ENCODE assay signal across 9 mouse cellular contexts in genomic region chr2:59772261-59772683, GRCm38 (mm10).
DNase-seq lines count a peak whose midpoint lies in the region; ATAC-seq lines count a peak whose summit lies in the region.
"Had no signal": no experiment of that assay in that cellular context is flagged by ENCODE, and none has a peak within 500 bp of the region (broad histone marks: within the 10 kb centered on the region; RNA-seq: fewer than 3 reads in every experiment).

No protein-coding gene starts in this region.

- H3K9ac ChIP-seq in intestine, embryonic 16.5 days (ENCODE audit: low read depth, low read length), result no peak overlapping the region
- no peak overlapping the region for H3K9ac ChIP-seq in intestine, embryonic 15.5 days
- H3K9ac ChIP-seq in embryonic facial prominence, embryonic 11.5 days (replicated peaks; ENCODE audit: low read length), result no peak overlapping the region
- H3K9ac ChIP-seq in neural tube, embryonic 11.5 days (ENCODE audit: low read length), result no peak overlapping the region

- no peak overlapping the region for H3K4me2 ChIP-seq in intestine, embryonic 16.5 days (ENCODE audit: low read depth, low read length)
- no peak overlapping the region for H3K4me2 ChIP-seq in intestine, embryonic 15.5 days (replicated peaks)
- H3K4me2 ChIP-seq in embryonic facial prominence, embryonic 11.5 days (ENCODE audit: low read depth, low read length), result no peak overlapping the region
- H3K4me2 ChIP-seq in neural tube, embryonic 11.5 days (ENCODE audit: low read depth), result no peak overlapping the region

- H3K9me3 ChIP-seq in intestine, embryonic 16.5 days (ENCODE audit: control insufficient read depth, low read length), result no peaks in the 10 kb centered on the region
- no peaks in the 10 kb centered on the region for H3K9me3 ChIP-seq in intestine, embryonic 15.5 days
- no peaks in the 10 kb centered on the region for H3K9me3 ChIP-seq in embryonic facial prominence, embryonic 11.5 days (replicated peaks; ENCODE audit: control insufficient read depth, low read length)
- H3K9me3 ChIP-seq in neural tube, embryonic 11.5 days (ENCODE audit: control insufficient read depth, low read length), result no peaks in the 10 kb centered on the region
- H3K9me3 ChIP-seq: G1E had no signal

- WGBS in intestine, embryonic 16.5 days, result 44% methylated on average over 12 of the region's 12 CpGs
- WGBS in intestine, embryonic 15.5 days, result 37% methylated on average over 12 of the region's 12 CpGs
- 34% methylated on average over 12 of the region's 12 CpGs for WGBS in embryonic facial prominence, embryonic 11.5 days
- WGBS in neural tube, embryonic 11.5 days, result 39% methylated on average over 12 of the region's 12 CpGs

- H3K27ac ChIP-seq in intestine, embryonic 16.5 days (ENCODE audit: low read length), result no peak overlapping the region
- H3K27ac ChIP-seq in intestine, embryonic 15.5 days, result no peak overlapping the region
- no peak overlapping the region for H3K27ac ChIP-seq in embryonic facial prominence, embryonic 11.5 days (replicated peaks; ENCODE audit: low read depth, low read length)
- H3K27ac ChIP-seq in neural tube, embryonic 11.5 days (ENCODE audit: low read depth, low read length), result peak overlapping the region; percentile 50; the same call in 1 of the 2 replicates

- H3K36me3 ChIP-seq in intestine, embryonic 16.5 days (ENCODE audit: control insufficient read depth, insufficient read depth, low read length), result no peaks in the 10 kb centered on the region
- H3K36me3 ChIP-seq in intestine, embryonic 15.5 days, result no peaks in the 10 kb centered on the region
- no peaks in the 10 kb centered on the region for H3K36me3 ChIP-seq in embryonic facial prominence, embryonic 11.5 days (replicated peaks; ENCODE audit: control insufficient read depth, insufficient read depth, low read depth, low read length)
- no peaks in the 10 kb centered on the region; the same call in 1 of the 2 replicates for H3K36me3 ChIP-seq in neural tube, embryonic 11.5 days (ENCODE audit: control insufficient read depth, insufficient read depth, low read length)
- H3K36me3 ChIP-seq: G1E had no signal

- peak; percentile 64 for DNase-seq in embryonic facial prominence, embryonic 11.5 days (ENCODE audit: low spot score)
- DNase-seq in kidney, adult 9 months, result peak; percentile 50
- DNase-seq in neural tube, embryonic 11.5 days (ENCODE audit: low spot score), result peak; percentile 53
- no peak for DNase-seq in thymus, postnatal 25 days
- no peak for DNase-seq in urinary bladder, postnatal 10 days (ENCODE audit: low spot score)

- H3K27me3 ChIP-seq in intestine, embryonic 16.5 days (replicated peaks; ENCODE audit: control insufficient read depth, insufficient read depth, low read length), result no peaks in the 10 kb centered on the region
- H3K27me3 ChIP-seq in intestine, embryonic 15.5 days (replicated peaks), result no peaks in the 10 kb centered on the region
- no peaks in the 10 kb centered on the region for H3K27me3 ChIP-seq in embryonic facial prominence, embryonic 11.5 days (ENCODE audit: control insufficient read depth, insufficient read depth, low read length)
- H3K27me3 ChIP-seq in neural tube, embryonic 11.5 days (ENCODE audit: control insufficient read depth, insufficient read depth, low read length), result no peaks in the 10 kb centered on the region

- H3K4me1 ChIP-seq in intestine, embryonic 16.5 days (ENCODE audit: control insufficient read depth, insufficient read depth, low read length), result peaks cover 27% of the 10 kb centered on the region
- H3K4me1 ChIP-seq in intestine, embryonic 15.5 days (replicated peaks), result peaks cover 34% of the 10 kb centered on the region
- H3K4me1 ChIP-seq in embryonic facial prominence, embryonic 11.5 days (ENCODE audit: control insufficient read depth, insufficient read depth, low read length), result peaks cover 2% of the 10 kb centered on the region; the same call in 1 of the 2 replicates
- peaks cover 16% of the 10 kb centered on the region for H3K4me1 ChIP-seq in neural tube, embryonic 11.5 days (ENCODE audit: control insufficient read depth, insufficient read depth, low read length)

- 0 out of 2 replicates have a peak, but pooled peaks have one; percentile 45 for ATAC-seq in intestine, embryonic 16.5 days
- no peak for ATAC-seq in intestine, embryonic 15.5 days
- peak; percentile 63; the same call in 1 of the 2 replicates for ATAC-seq in embryonic facial prominence, embryonic 11.5 days (replicated peaks; ENCODE audit: insufficient number of reproducible peaks, low FRiP score, low TSS enrichment, low read depth)
- peak; percentile 50; the same call in 1 of the 2 replicates for ATAC-seq in neural tube, embryonic 11.5 days (ENCODE audit: insufficient read depth, low FRiP score, low TSS enrichment)
- ATAC-seq in erythroblast, adult 5-6 weeks (replicated peaks; ENCODE audit: low FRiP score, poor library complexity, severe bottlenecking), result no peak

- H3K4me3 ChIP-seq in intestine, embryonic 16.5 days (ENCODE audit: low read length), result no peak overlapping the region
- no peak overlapping the region for H3K4me3 ChIP-seq in intestine, embryonic 15.5 days (replicated peaks)
- H3K4me3 ChIP-seq in embryonic facial prominence, embryonic 11.5 days (ENCODE audit: low read depth, low read length), result no peak overlapping the region
- no peak overlapping the region for H3K4me3 ChIP-seq in neural tube, embryonic 11.5 days (ENCODE audit: low read depth, low read length)

Comparison
In these comparisons a context has a peak if more than half of its experiments do, and no peak if none do; other contexts are left out.
1. ATAC-seq: peak in intestine, embryonic 16.5 days (single experiment), embryonic facial prominence, embryonic 11.5 days (single experiment) and neural tube, embryonic 11.5 days (single experiment); none in intestine, embryonic 15.5 days (single experiment) and erythroblast, adult 5-6 weeks (single experiment).
2. DNase-seq: peak in embryonic facial prominence, embryonic 11.5 days (single experiment), kidney, adult 9 months (single experiment) and neural tube, embryonic 11.5 days (single experiment); none in thymus, postnatal 25 days (single experiment) and urinary bladder, postnatal 10 days (single experiment).